Mouse (Mus musculus) liver, postnatal 0 days (tissue): ENCODE data around the gene Sox13.

Source experiments
- CTCF ChIP-seq: sonication (generic); IDR thresholded peaks from 2 replicates; pipeline ENCODE4 v1.5.1; 2016; ENCODE audit warnings: antibody characterized with exemption, low read depth
- EP300 ChIP-seq: IDR thresholded peaks from 2 replicates; pipeline ENCODE4 v1.6.1; 2016; ENCODE audit warnings: antibody characterized with exemption, low read depth, mild to moderate bottlenecking

- TF ChIP-seq CTCF (no peak), EP300 (no peak)
Measured at GRCm38 (mm10) chr1:133371431-133371830, 52.7 kb downstream of the Sox13 start.
